Mouse (Mus musculus) cerebellum, adult 8-10 months (tissue): ENCODE measurements around the gene Rhog.

Source experiments
- DNase-seq: peaks from one replicate; pipeline ENCODE4 v3.0.0; 2022

The Rhog gene

DNA sequence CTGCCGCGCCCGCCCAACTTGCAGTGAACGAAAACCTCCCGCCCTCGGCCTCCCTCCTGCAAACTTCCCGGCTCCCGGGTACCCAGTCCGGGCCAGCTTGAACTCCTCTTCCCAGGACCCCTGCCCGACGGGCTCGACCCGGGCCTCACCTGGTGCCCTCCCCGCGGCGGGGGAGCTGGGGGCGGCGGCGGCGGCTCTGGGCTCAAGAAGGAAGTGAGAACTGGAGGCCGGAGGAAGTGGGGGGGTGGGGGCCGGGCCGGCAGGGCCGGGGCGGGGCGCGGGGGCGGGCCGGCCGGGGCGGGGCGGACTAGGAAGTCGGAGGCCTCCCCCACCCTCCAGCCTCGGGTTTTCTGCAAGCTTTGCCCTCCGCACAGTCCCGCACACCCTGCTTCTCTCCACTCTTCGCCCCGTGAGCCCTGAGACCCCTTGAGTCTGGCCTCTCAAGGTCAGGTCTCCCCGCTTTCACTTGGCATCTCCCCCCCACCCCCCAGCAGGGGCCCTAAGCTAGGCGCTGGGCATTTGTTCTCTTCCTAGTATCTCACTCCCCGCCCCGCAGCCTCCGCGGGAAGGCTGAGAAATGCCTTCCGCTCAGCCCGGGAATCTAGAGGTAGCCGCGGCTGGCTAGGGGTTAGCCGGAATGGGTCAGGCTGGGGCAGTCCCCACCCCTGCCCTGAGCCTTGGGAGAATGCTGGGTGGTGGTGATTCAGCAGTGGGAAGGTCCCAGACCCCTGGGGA lies 5.8 kb downstream of the Rhog start:
- peak; percentile 64 for DNase-seq

GRCm38 (mm10) chr7:102249531-102249895 lies 6.3 kb downstream of the Rhog start:
- DNase-seq: no peak

GRCm38 (mm10) chr7:102248691-102249404 lies 7.0 kb downstream of the Rhog start:
- DNase-seq: no peak

GRCm38 (mm10) chr7:102246956-102247797 lies 8.7 kb downstream of the Rhog start:
- DNase-seq: no peak

- DNase-seq: no peak
Measured at GRCm38 (mm10) chr7:102246265-102246664, 9.6 kb downstream of the Rhog start.

DNA sequence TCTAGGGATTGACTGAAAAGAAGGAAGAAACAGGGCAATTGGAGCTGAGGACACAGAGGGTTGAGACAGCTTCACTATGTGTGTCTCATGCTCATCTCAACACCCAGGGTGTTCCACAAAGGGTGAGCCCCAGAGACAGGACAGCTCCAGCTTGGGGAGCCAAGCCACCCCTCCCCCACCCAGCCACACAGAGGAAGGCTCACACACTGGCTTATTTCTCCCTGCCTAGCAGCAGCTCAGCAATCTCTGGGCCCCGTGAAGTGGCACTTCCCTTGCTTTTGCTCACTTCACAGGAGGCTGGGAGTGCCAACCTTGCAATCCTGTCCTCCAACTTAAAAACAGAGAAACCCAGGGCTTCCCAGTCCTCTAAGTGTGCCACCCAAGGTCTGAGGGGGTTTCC lies 10.1 kb downstream of the Rhog start:
- DNase-seq: no peak

DNA sequence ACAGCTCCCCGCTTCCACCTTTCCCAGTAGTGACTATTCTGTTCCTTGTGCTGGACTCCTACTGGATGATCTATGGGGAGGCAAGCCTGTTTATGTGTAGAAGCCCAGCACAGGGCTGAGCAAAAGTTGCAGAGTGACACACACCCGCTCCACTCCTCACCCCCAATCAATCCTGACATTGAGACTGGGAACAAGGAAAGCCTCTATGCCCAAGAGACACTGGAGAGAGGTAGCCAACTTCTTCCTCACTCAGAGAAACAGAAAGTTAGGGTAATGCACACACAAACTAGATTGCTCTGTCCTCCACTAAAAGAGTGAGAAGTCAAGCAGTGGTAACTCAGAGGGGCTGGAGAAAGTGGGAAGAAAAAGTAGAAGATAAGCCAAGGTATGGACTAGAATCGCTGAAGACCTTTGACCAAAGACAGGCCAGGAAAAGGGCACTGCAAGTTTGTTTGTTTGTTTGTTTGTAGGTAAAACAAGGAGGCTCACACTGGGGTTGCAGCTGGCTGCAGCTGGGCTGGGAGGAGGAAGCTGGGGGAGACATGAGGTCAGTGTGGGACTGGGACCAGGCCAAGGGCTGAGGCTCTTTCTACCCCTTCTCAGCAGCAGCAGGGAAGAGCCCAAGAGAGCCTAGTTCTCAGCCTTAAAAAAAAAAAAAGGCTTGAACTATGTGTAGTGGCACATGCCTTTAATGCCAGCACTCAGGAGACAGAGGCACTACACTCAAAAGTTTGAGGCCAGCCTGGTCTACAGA lies 10.9 kb downstream of the Rhog start:
- DNase-seq: no peak

DNA sequence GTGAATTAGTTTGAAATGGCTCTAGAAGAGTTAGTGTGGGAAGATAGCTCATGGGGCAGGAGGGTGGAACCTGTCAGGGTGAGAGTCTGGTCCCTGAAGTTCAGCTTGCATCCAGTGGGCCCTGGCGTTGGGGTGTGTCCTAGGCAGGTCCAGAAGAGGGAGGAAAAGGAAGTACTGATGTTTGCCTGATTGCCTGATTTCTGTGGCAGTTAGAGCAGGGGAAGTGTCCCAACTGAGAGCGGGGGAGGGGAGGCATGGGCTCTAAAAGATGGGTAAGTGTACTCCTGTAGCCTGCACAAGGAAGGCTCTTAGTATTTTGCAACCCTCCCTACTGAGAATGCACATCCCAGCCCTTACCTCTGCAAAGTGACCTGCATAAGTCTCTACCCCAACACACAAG lies 12.0 kb downstream of the Rhog start:
- DNase-seq: no peak

- DNase-seq: no peak
Measured at GRCm38 (mm10) chr7:102242917-102243316, 12.9 kb downstream of the Rhog start.

- no peak for DNase-seq
Measured at GRCm38 (mm10) chr7:102242371-102242770, 13.5 kb downstream of the Rhog start.

DNA sequence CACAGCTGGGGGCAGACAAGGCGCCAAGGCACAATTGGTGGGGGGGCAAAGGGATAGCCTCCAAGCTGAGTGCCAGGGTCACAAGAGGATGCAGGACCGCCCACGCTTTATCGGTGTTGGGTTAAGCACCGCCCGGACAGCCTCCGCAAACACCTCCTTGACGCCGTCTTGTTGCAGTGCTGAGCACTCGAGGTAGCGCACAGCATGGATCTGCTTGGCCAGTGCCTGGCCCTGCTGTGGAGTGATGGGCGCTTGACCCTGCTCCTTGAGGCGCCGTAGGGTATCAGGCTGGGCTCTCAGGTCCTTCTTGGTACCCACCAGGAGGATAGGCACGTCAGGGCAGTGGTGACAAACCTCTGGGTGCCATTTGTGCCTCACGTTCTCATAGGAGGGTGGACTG lies 16.3 kb downstream of the Rhog start:
- DNase-seq: no peak

- no peak for DNase-seq
Measured at GRCm38 (mm10) chr7:102238686-102239286, 17.1 kb downstream of the Rhog start.

DNA sequence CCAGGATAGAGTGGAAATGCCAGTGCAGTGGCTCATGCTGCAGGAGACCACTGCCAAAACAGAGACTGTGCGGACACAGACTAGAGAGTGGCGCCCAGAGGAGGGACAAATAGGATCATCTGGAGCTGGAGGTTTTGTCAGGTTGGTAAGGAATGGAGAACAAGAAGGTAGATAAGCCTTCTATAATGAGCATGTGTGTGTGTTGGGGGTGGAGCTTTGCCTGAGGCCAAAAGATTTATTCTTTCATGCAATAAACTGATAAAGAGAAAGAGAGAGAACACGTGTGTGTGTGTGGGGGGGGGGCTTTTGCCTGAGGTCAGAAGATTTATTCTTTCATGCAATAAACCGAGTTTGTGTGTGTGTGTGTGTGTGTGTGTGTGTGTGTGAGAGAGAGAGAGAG lies 22.8 kb downstream of the Rhog start:
- no peak for DNase-seq

- DNase-seq: no peak
Measured at GRCm38 (mm10) chr7:102229814-102230213, 26.0 kb downstream of the Rhog start.

- DNase-seq: no peak
Measured at GRCm38 (mm10) chr7:102228049-102228670, 27.7 kb downstream of the Rhog start.

- no peak for DNase-seq
Measured at GRCm38 (mm10) chr7:102226051-102226450, 29.8 kb downstream of the Rhog start.

DNA sequence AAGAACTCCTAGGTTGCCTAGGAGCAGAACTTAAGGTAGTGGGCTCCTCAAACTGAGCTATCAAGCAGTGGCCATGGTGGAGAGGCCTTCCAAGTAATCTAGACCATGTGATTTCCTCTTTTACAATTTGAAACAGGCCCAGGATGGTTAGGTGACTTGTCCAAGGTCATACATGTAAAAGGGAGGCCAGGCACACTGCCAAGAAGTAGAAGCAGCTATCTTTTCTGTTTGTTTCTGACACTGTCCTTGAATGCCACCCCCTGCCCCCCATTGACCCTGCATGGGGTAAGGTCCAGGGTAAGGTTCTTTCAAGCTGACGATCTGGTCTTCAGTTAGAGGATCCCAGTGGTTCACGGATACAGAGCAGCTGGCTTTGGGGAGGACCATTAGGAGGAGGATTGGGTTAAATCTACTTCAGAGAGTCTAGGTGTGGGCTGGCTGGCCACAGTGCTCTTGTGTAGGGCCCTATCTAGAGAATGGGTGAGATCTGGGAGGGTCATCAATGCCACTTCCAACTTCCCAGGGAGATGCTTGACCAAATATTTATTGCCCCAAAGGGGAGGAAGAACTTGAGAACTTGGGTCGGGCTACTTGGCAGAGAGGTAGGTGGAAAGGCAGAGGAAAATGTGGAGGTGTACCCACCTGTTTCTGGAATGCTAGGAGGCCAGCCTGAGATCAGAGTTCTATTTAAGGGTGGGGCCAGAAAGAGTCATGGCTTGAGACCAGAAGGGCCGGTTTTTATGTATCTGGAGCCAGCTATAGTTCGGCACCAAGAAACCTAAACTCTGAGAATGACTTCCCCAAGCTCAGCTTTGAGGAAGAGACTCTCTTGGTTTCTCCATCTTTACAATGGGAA lies 31.7 kb downstream of the Rhog start:
- DNase-seq: no peak

- peak; percentile 57 for DNase-seq
Measured at GRCm38 (mm10) chr7:102222830-102223556, 32.9 kb downstream of the Rhog start.

DNA sequence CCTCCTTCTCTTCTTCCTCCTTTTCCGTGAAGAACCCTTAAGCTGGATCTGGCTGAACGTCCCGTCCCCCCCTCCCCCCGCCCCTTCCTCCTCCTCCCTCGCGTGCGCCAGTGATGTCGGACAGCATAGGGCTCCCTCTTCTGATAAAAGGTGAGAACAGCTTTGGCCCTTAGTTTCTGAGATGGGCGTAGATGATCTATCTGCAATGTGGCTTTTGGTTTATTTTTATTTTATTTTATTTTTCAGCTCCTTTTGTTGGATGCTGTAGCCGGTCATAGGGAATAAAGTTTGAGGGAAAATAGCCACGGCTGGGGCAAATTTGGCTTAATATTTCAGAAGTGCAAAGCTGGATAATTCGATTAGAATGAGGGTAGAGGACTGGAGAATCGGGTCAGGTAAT lies 33.5 kb downstream of the Rhog start:
- DNase-seq: peak; percentile 44

DNA sequence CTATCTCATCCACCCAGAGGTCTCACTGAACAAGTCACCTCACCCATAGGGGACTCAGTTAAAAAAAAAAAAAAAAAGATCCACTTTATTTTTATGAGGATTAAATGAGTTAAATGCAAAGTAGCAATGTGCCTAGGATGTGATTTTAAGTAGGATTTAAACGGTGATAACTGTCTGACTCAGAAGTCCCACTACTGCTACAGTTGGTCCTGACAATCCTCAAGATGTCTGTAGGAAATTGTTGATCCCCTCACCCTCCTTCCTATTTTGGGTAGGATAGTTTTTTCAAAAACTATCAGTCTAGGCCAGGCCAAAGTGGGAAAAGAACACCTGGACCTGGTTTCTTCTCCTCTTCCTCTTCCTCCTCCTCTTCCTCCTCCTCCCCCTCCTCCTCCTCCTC lies 34.0 kb downstream of the Rhog start:
- DNase-seq: no peak
